Mouse (Mus musculus) heart, adult 2 months (tissue): ENCODE measurements at regions not wholly inside any gene's neighbourhood (a gene's known extent, or its start where the extent isn't known, plus 50 kb on each side); places are given as distances from the start of the nearest gene placed in this dataset.

Experiments
- DNase-seq, 2 experiments: peaks; one replicate each; pipeline ENCODE4 v3.0.0; 2021
- H3K27ac ChIP-seq: fragments of 200-600 bp; 2 replicates; pipeline ENCODE4 v1.8.1; 2022
- H3K27me3 ChIP-seq: fragments of 200-500 bp; 2 replicates; pipeline ENCODE4 v1.6.1; 2012; ENCODE audit warnings: mild to moderate bottlenecking, low read length, inconsistent platforms, mixed read lengths; ENCODE audit not compliant: control insufficient read depth, insufficient read depth
- H3K36me3 ChIP-seq: fragments of 200-500 bp; 2 replicates; pipeline ENCODE4 v1.6.1; 2012; ENCODE audit warnings: low read length, inconsistent platforms; ENCODE audit not compliant: control insufficient read depth, insufficient read depth
- H3K4me1 ChIP-seq: fragments of 200-500 bp; 2 replicates; pipeline ENCODE4 v1.6.1; 2011; ENCODE audit warnings: low read length; ENCODE audit not compliant: control insufficient read depth, insufficient read depth
- H3K4me3 ChIP-seq: fragments of 200-600 bp; 2 replicates; pipeline ENCODE4 v1.8.1; 2022
- H3K79me2 ChIP-seq: fragments of 200-500 bp; replicated peaks from 2 replicates; pipeline ENCODE4 v1.6.1; 2012; ENCODE audit warnings: mild to moderate bottlenecking, inconsistent platforms, low read length, moderate library complexity, mixed read lengths; ENCODE audit not compliant: control insufficient read depth, insufficient read depth
- H3K9ac ChIP-seq: fragments of 200-500 bp; 2 replicates; pipeline ENCODE4 v1.6.1; 2012; ENCODE audit warnings: low read depth, mild to moderate bottlenecking, control low read depth, inconsistent platforms, low read length, mixed read lengths
- CTCF ChIP-seq: fragments of 200-600 bp; IDR thresholded peaks from 2 replicates; pipeline ENCODE4 v1.8.1; 2022; ENCODE audit warnings: antibody characterized with exemption, mild to moderate bottlenecking, moderate library complexity
- EP300 ChIP-seq: fragments of 200-500 bp; IDR thresholded peaks from 2 replicates; pipeline ENCODE4 v1.6.1; 2011; ENCODE audit warnings: low read depth, low read length, control low read depth; ENCODE audit not compliant: insufficient read depth
- POLR2A ChIP-seq: fragments of 200-500 bp; IDR thresholded peaks from 2 replicates; pipeline ENCODE4 v1.6.1; 2011; ENCODE audit warnings: mild to moderate bottlenecking, low read depth, low read length, control low read depth; ENCODE audit not compliant: insufficient read depth
- WGBS: fragments of 180-500 bp; shearing (Covaris S2); methylation state at CpG from one replicate; pipeline ENCODE4 v1.1.7; 2018; 5-methylcytosine and 5-hydroxymethylcytosine counted together
- intact Hi-C: fragments of 180-260 bp; cut with DNase I; formaldehyde crosslinking; loops from one replicate; pipeline ENCODE4 v1.15.1; 2025

DNA sequence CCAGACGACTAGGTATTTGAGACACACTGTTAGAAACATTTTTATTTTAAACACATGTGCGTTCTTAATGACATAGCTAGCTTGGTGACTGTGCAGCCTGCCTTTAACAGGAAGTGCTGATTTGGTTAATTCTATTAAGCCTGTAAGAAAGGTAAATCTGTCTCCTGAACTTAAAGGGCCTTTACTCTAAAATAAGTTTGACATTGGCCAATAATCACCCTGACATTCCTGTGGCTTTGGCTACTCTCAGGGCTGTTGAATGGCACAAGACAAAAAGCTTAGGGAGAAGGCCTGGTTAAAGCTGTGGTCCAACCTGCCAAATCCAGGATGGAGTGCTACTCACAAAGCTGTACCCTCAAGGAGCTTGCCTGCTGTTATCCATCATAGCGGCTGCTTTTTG is 201.0 kb upstream of the Rspo3 start:
- 71% methylated on average over 3 of the region's 3 CpGs for WGBS
- H3K79me2 ChIP-seq, result no peaks in the 10 kb centered on the region
- no peaks in the 10 kb centered on the region for H3K27me3 ChIP-seq
- H3K4me1 ChIP-seq, result no peaks in the 10 kb centered on the region
- no peak overlapping the region for H3K4me3 ChIP-seq
- intact Hi-C loops, result no loop called here
- H3K27ac ChIP-seq, result no peak overlapping the region
- H3K36me3 ChIP-seq, result no peaks in the 10 kb centered on the region
- TF ChIP-seq EP300 (no peak), CTCF (no peak), POLR2A (no peak)
- H3K9ac ChIP-seq, result no peak overlapping the region
- DNase-seq, result no peak

DNA sequence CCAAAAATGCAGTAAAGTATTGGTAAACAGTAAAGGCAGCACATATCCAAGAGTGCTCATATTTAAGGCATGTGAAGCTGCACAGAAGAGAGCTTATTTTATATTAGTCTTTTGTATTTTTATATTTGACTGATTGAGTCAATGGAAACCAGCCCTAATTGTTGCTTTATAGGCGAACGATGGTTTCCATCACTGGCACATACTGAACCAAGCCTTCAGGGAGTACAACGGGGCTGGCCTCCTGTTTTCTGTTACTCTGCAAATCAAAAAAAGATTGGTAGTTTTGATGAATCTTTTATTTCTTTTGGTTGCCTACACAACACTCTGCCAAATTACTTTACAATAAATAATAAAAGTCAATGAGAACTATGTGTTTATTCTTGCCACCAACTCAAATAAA is 189.7 kb upstream of the Rspo3 start:
- no peak for TF ChIP-seq EP300
- no peak for TF ChIP-seq CTCF
- TF ChIP-seq POLR2A, result no peak
- no peaks in the 10 kb centered on the region for H3K4me1 ChIP-seq
- H3K9ac ChIP-seq, result no peak overlapping the region

DNA sequence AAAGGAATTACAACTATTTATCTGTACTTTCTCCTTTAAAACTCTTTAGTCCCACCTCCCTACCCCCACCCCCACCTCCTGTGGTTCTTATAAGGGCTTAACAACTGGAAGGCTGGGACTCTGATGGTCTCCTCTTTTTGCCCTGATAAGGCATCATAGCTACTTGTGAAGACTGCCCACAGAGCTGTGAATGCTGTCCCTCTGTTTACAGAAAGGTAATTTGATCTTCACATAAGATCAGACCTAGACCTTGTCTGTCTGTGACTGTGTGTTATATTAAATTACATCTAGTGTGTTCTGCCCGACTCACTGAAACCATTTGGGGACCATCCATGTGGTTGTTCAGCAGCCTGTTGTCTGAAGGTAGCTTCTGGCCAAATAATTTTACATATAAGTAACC is 175.3 kb upstream of the Rspo3 start:
- intact Hi-C loops, result no loop called here
- H3K27ac ChIP-seq, result no peak overlapping the region
- 18% methylated on average over 1 of the region's 1 CpGs for WGBS
- no peaks in the 10 kb centered on the region for H3K27me3 ChIP-seq
- H3K4me3 ChIP-seq, result no peak overlapping the region
- TF ChIP-seq CTCF (no peak), POLR2A (no peak), EP300 (no peak)
- no peaks in the 10 kb centered on the region for H3K79me2 ChIP-seq
- no peaks in the 10 kb centered on the region for H3K36me3 ChIP-seq
- no peak for DNase-seq
- H3K9ac ChIP-seq, result no peak overlapping the region
- H3K4me1 ChIP-seq, result no peaks in the 10 kb centered on the region

More for the DNA sequence above, 189.7 kb upstream of the Rspo3 start:
- Histone ChIP-seq H3K27me3 (no peaks in the 10 kb centered on the region), H3K4me3 (no peak overlapping the region), H3K27ac (no peak overlapping the region), H3K36me3 (no peaks in the 10 kb centered on the region), H3K79me2 (no peaks in the 10 kb centered on the region)
- 89% methylated on average over 3 of the region's 3 CpGs for WGBS
- no peak for DNase-seq
- intact Hi-C loops, result no loop called here

DNA sequence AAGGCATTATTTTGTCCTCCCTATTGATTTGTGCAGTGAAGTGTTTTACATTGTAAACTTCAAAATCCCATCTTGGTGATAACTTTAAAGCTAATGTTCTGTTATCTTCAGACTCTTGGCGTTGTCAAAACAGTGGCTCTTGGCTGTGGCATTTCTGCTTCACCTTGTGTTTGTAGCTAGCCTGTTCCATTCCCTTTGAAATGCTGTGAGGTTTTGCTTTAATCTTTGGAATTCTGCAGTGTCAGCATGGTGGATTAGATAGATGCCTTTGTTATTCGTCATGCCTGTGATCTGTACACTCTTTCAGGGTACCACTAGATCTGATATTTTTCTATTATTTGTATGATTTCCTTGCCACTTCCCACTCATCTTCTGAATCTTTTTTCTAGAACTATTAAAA is 173.0 kb upstream of the Rspo3 start:
- Histone ChIP-seq H3K9ac (no peak overlapping the region), H3K27me3 (no peaks in the 10 kb centered on the region), H3K27ac (no peak overlapping the region), H3K4me3 (no peak overlapping the region), H3K79me2 (no peaks in the 10 kb centered on the region), H3K4me1 (no peaks in the 10 kb centered on the region), H3K36me3 (no peaks in the 10 kb centered on the region)
- intact Hi-C loops, result no loop called here
- TF ChIP-seq CTCF, result no peak
- no peak for TF ChIP-seq POLR2A
- TF ChIP-seq EP300, result no peak
- no peak for DNase-seq
- 27% methylated on average over 2 of the region's 2 CpGs for WGBS

DNA sequence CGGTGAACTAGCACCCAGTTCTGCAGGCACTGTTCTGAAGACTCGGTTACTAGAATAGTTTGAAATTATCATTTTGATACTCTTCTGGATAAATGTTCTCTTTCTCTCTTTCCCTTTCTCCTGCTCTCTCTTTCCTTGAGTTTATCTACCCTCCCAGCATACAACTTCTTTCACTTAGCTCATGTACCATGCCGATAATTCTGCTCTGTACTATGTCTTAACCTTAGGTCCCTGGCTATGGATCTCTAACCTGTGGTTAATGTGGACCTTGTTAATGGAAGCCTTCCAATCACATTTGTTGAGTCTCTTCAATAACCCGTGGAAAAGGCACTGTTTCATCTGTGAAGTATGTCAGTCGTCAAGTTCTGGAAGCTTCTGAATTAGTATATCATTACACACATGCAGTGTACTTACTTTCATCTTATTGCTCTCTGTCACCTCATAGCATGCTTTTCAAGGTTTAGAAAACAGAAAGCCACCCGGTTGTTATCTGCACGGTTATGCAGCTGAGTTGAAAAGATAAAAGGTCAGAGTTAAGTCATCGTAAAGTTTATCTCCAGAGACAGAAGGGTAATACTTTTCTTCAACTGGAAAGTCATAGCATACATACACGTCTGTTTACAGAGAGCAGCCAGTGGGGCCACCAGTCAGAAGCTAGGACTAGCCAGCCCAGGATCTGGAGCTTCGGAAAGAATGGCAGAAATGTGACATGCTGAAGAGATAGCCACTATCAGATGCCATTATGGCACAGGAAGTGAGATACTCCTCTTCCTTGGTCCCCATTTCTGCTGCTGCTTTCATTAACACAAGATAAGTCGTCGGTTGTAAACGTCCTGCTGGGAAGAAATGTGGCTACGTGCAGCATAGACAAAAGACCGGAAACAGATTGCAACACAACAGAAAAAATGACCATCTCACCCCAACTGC is 157.6 kb upstream of the Rspo3 start:
- no peak for DNase-seq
- no peaks in the 10 kb centered on the region for H3K4me1 ChIP-seq
- 33% methylated on average over 15 of the region's 15 CpGs for WGBS
- H3K36me3 ChIP-seq, result no peaks in the 10 kb centered on the region
- H3K27ac ChIP-seq, result no peak overlapping the region
- H3K79me2 ChIP-seq, result no peaks in the 10 kb centered on the region
- TF ChIP-seq CTCF (no peak), EP300 (no peak), POLR2A (no peak)
- H3K9ac ChIP-seq, result no peak overlapping the region
- intact Hi-C loops, result no loop called here
- H3K27me3 ChIP-seq, result no peaks in the 10 kb centered on the region
- H3K4me3 ChIP-seq, result no peak overlapping the region

DNA sequence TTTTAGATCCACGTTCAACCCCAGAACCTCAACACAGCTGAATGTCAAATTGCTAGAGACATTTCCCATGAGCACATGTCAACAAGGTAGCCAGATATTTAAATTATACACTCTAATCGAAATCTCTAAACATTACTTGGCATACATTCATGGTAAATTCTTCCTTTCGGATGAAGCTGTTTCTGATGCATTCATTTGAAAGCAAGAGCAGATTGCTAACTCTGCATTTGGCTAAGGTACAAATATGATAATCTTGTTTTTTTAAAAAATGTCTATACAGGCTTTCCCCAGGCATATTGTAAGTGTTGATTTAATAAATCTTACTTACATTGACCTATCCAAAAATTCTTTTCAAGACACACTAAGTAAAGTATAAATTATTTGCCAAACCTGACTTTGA is 153.9 kb upstream of the Rspo3 start:
- H3K4me1 ChIP-seq, result no peaks in the 10 kb centered on the region
- no peak overlapping the region for H3K27ac ChIP-seq
- no peak overlapping the region for H3K9ac ChIP-seq
- no peaks in the 10 kb centered on the region for H3K36me3 ChIP-seq
- no peak for DNase-seq
- no peak overlapping the region for H3K4me3 ChIP-seq
- no peaks in the 10 kb centered on the region for H3K27me3 ChIP-seq
- TF ChIP-seq POLR2A (no peak), EP300 (no peak), CTCF (no peak)
- 60% methylated on average over 3 of the region's 3 CpGs for WGBS
- H3K79me2 ChIP-seq, result no peaks in the 10 kb centered on the region
- intact Hi-C loops, result no loop called here
